Mouse (Mus musculus) kidney, embryonic 16.5 days (tissue): ENCODE data around the gene Hnrnpul1. TPM values are rescaled to one million over a fixed set of nuclear protein-coding genes. Genes with fewer than 3 reads are reported as not detected.

Experiments
- ATAC-seq: fragments of 200-750 bp; cut with Nextera tagmentation; 2 replicates; pipeline ENCODE4 v1.8.0; 2017; ENCODE audit warnings: moderate TSS enrichment; ENCODE audit not compliant: low FRiP score, low TSS enrichment
- H3K27ac ChIP-seq: fragments of 300-500 bp; sonication (generic); 2 replicates; pipeline ENCODE4 v1.5.1; 2014; ENCODE audit warnings: low read length
- H3K27me3 ChIP-seq: fragments of 300-500 bp; sonication (generic); 2 replicates; pipeline ENCODE4 v1.6.1; 2014; ENCODE audit warnings: low read length, control low read depth, mixed read lengths; ENCODE audit not compliant: insufficient read depth
- H3K36me3 ChIP-seq: fragments of 300-500 bp; sonication (generic); 2 replicates; pipeline ENCODE4 v1.6.1; 2014; ENCODE audit warnings: low read length, control low read depth, mixed read lengths; ENCODE audit not compliant: insufficient read depth
- H3K4me1 ChIP-seq: fragments of 300-500 bp; sonication (generic); 2 replicates; pipeline ENCODE4 v1.6.1; 2014; ENCODE audit warnings: low read length, control low read depth, mixed read lengths; ENCODE audit not compliant: insufficient read depth
- H3K4me2 ChIP-seq: fragments of 300-500 bp; sonication (generic); replicated peaks from 2 replicates; pipeline ENCODE4 v1.6.1; 2014; ENCODE audit warnings: low read depth, low read length
- H3K4me3 ChIP-seq: fragments of 300-500 bp; sonication (generic); 2 replicates; pipeline ENCODE4 v1.5.1; 2014; ENCODE audit warnings: mild to moderate bottlenecking, low read length
- H3K9ac ChIP-seq: fragments of 300-500 bp; sonication (generic); replicated peaks from 2 replicates; pipeline ENCODE4 v1.6.1; 2014; ENCODE audit warnings: low read length
- H3K9me3 ChIP-seq: fragments of 300-500 bp; sonication (generic); 2 replicates; pipeline ENCODE4 v1.6.1; 2016; ENCODE audit warnings: low read length, control low read depth
- WGBS: fragments of 180-500 bp; shearing (Covaris S2); extraction: QIAGEN DNeasy Blood & Tissue Kit; methylation state at CpG from one replicate; pipeline ENCODE4 v1.1.7; 2014; 5-methylcytosine and 5-hydroxymethylcytosine counted together
- polyA plus RNA-seq: library from polyadenylated mRNA; unstranded; fragments of >200 nt; fragmentation: Nextera tagmentation; extraction: Ambion mirVana; gene quantifications from 2 replicates; pipeline ENCODE4 v1.2.1, GENCODE M21; 2015

The Hnrnpul1 gene
- polyA plus RNA-seq, 1 experiment from 2014 or later, result 43.7 TPM

- Histone ChIP-seq H3K27ac (peak overlapping the region; percentile 98), H3K9ac (peak overlapping the region; percentile 90), H3K9me3 (no peaks in the 10 kb centered on the region), H3K36me3 (peaks cover 22% of the 10 kb centered on the region), H3K27me3 (no peaks in the 10 kb centered on the region), H3K4me3 (peak overlapping the region; percentile 75), H3K4me1 (peaks cover 17% of the 10 kb centered on the region), H3K4me2 (peak overlapping the region; percentile 74; the same call in 1 of the 2 replicates)
- ATAC-seq, result no peak
- WGBS, result under 1% methylated on average over 29 of the region's 30 CpGs
Measured at GRCm38 (mm10) chr7:25754439-25754737, 169 bp downstream of the Hnrnpul1 start.

GRCm38 (mm10) chr7:25753643-25754438 lies 716 bp downstream of the Hnrnpul1 start:
- ATAC-seq, result peak; percentile 5
- peak overlapping the region; percentile 98 for H3K27ac ChIP-seq
- WGBS, result under 1% methylated on average over 46 of the region's 46 CpGs

GRCm38 (mm10) chr7:25753076-25753475 lies 1.5 kb downstream of the Hnrnpul1 start:
- ATAC-seq, result no peak
- peaks cover 30% of the 10 kb centered on the region for H3K36me3 ChIP-seq
- peak overlapping the region; percentile 74 for H3K4me2 ChIP-seq
- peak overlapping the region; percentile 75 for H3K4me3 ChIP-seq
- peak overlapping the region; percentile 90 for H3K9ac ChIP-seq
- H3K4me1 ChIP-seq, result peaks cover 17% of the 10 kb centered on the region
- H3K27ac ChIP-seq, result no peak overlapping the region
- H3K9me3 ChIP-seq, result no peaks in the 10 kb centered on the region
- H3K27me3 ChIP-seq, result no peaks in the 10 kb centered on the region

More at GRCm38 (mm10) chr7:25753643-25754438, 716 bp downstream of the Hnrnpul1 start:
- Histone ChIP-seq H3K9me3 (no peaks in the 10 kb centered on the region), H3K9ac (peak overlapping the region; percentile 90), H3K4me1 (peaks cover 17% of the 10 kb centered on the region), H3K4me2 (peak overlapping the region; percentile 74), H3K36me3 (peaks cover 27% of the 10 kb centered on the region), H3K4me3 (peak overlapping the region; percentile 75), H3K27me3 (no peaks in the 10 kb centered on the region)

- H3K4me1 ChIP-seq, result peaks cover 1% of the 10 kb centered on the region
- H3K4me3 ChIP-seq, result no peak overlapping the region
- no peak overlapping the region for H3K4me2 ChIP-seq
- H3K9ac ChIP-seq, result no peak overlapping the region
- no peaks in the 10 kb centered on the region for H3K27me3 ChIP-seq
- no peak for ATAC-seq
- peaks cover 92% of the 10 kb centered on the region for H3K36me3 ChIP-seq
- H3K9me3 ChIP-seq, result no peaks in the 10 kb centered on the region
- WGBS, result 69% methylated on average over 3 of the region's 3 CpGs
- H3K27ac ChIP-seq, result no peak overlapping the region
Measured at GRCm38 (mm10) chr7:25746844-25747243, 7.7 kb downstream of the Hnrnpul1 start.

GRCm38 (mm10) chr7:25738277-25738676 lies 16.3 kb downstream of the Hnrnpul1 start:
- H3K27ac ChIP-seq, result no peak overlapping the region
- no peaks in the 10 kb centered on the region for H3K9me3 ChIP-seq
- H3K27me3 ChIP-seq, result no peaks in the 10 kb centered on the region
- ATAC-seq, result no peak
- no peak overlapping the region for H3K9ac ChIP-seq
- no peaks in the 10 kb centered on the region for H3K4me1 ChIP-seq
- WGBS, result 86% methylated on average over 3 of the region's 3 CpGs
- peaks cover 91% of the 10 kb centered on the region for H3K36me3 ChIP-seq
- no peak overlapping the region for H3K4me3 ChIP-seq
- no peak overlapping the region for H3K4me2 ChIP-seq

- H3K9me3 ChIP-seq, result no peaks in the 10 kb centered on the region
- H3K4me1 ChIP-seq, result no peaks in the 10 kb centered on the region
- H3K4me3 ChIP-seq, result no peak overlapping the region
- peaks cover 91% of the 10 kb centered on the region for H3K36me3 ChIP-seq
- H3K27me3 ChIP-seq, result no peaks in the 10 kb centered on the region
- no peak overlapping the region for H3K27ac ChIP-seq
- WGBS, result 92% methylated on average over 2 of the region's 2 CpGs
- no peak for ATAC-seq
- H3K4me2 ChIP-seq, result no peak overlapping the region
- no peak overlapping the region for H3K9ac ChIP-seq
Measured at GRCm38 (mm10) chr7:25736920-25737319, 17.6 kb downstream of the Hnrnpul1 start.

GRCm38 (mm10) chr7:25734991-25735390 lies 19.6 kb downstream of the Hnrnpul1 start:
- H3K9ac ChIP-seq, result no peak overlapping the region
- H3K4me1 ChIP-seq, result no peaks in the 10 kb centered on the region
- H3K4me2 ChIP-seq, result no peak overlapping the region
- no peak for ATAC-seq
- no peak overlapping the region for H3K27ac ChIP-seq
- no peak overlapping the region for H3K4me3 ChIP-seq
- H3K36me3 ChIP-seq, result peaks cover 88% of the 10 kb centered on the region
- WGBS, result 77% methylated on average over 4 of the region's 4 CpGs
- no peaks in the 10 kb centered on the region for H3K9me3 ChIP-seq
- no peaks in the 10 kb centered on the region for H3K27me3 ChIP-seq

- Histone ChIP-seq H3K4me2 (no peak overlapping the region), H3K36me3 (peaks cover 90% of the 10 kb centered on the region), H3K4me1 (no peaks in the 10 kb centered on the region), H3K9me3 (no peaks in the 10 kb centered on the region), H3K9ac (no peak overlapping the region), H3K27ac (no peak overlapping the region), H3K4me3 (no peak overlapping the region), H3K27me3 (no peaks in the 10 kb centered on the region)
- ATAC-seq, result no peak
- 90% methylated on average over 8 of the region's 8 CpGs for WGBS
Measured at GRCm38 (mm10) chr7:25731294-25732055, 23.1 kb downstream of the Hnrnpul1 start.

- H3K4me2 ChIP-seq, result no peak overlapping the region
- H3K9ac ChIP-seq, result no peak overlapping the region
- H3K27ac ChIP-seq, result no peak overlapping the region
- peaks cover 93% of the 10 kb centered on the region for H3K36me3 ChIP-seq
- no peak for ATAC-seq
- H3K9me3 ChIP-seq, result no peaks in the 10 kb centered on the region
- no peaks in the 10 kb centered on the region for H3K4me1 ChIP-seq
- WGBS, result 77% methylated on average over 2 of the region's 2 CpGs
- no peak overlapping the region for H3K4me3 ChIP-seq
- no peaks in the 10 kb centered on the region for H3K27me3 ChIP-seq
Measured at GRCm38 (mm10) chr7:25729862-25730261, 24.7 kb downstream of the Hnrnpul1 start.

GRCm38 (mm10) chr7:25729396-25729795 lies 25.2 kb downstream of the Hnrnpul1 start:
- H3K4me2 ChIP-seq, result no peak overlapping the region
- no peak overlapping the region for H3K4me3 ChIP-seq
- H3K36me3 ChIP-seq, result peaks cover 93% of the 10 kb centered on the region
- no peaks in the 10 kb centered on the region for H3K4me1 ChIP-seq
- 53% methylated on average over 2 of the region's 2 CpGs for WGBS
- no peaks in the 10 kb centered on the region for H3K27me3 ChIP-seq
- H3K9me3 ChIP-seq, result no peaks in the 10 kb centered on the region
- H3K9ac ChIP-seq, result no peak overlapping the region
- ATAC-seq, result no peak
- no peak overlapping the region for H3K27ac ChIP-seq
